Mouse (Mus musculus) adrenal gland (tissue): Measurements from ENCODE around the gene Trim62.

Source experiments
- intact Hi-C: fragments of 180-260 bp; cut with DNase I; formaldehyde crosslinking; loops from one replicate; pipeline ENCODE4 v1.15.1; 2025

Gene Trim62

GRCm38 (mm10) chr4:128908586-128909377, 25.4 kb downstream of the Trim62 start:
- intact Hi-C loops: loop anchor here (5.0 kb wide), 1 partner anchor 179 kb away; no protein-coding TSS in a partner anchor

DNA sequence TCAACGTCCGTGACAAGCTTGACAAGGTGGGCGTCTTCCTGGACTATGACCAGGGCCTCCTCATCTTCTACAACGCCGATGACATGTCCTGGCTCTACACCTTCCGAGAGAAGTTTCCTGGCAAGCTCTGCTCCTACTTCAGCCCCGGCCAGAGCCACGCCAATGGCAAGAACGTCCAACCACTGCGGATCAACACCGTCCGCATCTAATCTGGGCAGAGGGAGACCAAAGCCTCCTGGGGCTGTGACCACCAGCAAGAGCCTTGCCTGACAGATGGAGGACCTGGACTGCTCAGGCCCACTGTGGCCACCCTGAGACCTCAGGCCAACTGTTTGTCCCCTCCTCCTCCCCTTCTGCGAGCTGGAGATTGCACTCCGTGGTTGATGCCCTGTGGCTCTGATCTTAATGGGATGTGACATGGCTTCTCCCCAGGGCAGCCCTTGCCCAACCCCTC, 26.0 kb downstream of the Trim62 start:
- intact Hi-C loops: loop anchor here (5.0 kb wide), 1 partner anchor 178 kb away; no protein-coding TSS in a partner anchor

GRCm38 (mm10) chr4:128910276-128911063, 27.1 kb downstream of the Trim62 start:
- intact Hi-C loops: no loop called here

DNA sequence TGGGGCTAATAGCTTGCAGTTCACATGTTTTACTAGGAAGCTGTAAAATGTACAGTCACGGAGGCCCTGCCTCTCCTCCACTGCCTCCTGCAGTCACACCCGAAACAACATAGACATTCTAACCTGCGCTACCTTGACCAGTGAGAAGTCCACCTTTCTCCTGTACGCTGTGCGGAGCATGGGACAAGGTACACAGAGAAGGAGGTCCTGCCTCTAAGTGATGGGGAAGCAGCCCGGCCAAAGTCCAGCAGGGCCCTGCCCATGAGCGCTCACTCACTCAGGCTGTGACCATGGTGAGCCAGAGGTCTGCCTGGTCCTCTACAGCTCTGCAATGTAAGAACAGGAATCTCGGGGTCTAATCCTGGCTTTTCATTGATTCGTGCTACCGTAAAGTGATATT, 28.7 kb downstream of the Trim62 start:
- intact Hi-C loops: no loop called here

DNA sequence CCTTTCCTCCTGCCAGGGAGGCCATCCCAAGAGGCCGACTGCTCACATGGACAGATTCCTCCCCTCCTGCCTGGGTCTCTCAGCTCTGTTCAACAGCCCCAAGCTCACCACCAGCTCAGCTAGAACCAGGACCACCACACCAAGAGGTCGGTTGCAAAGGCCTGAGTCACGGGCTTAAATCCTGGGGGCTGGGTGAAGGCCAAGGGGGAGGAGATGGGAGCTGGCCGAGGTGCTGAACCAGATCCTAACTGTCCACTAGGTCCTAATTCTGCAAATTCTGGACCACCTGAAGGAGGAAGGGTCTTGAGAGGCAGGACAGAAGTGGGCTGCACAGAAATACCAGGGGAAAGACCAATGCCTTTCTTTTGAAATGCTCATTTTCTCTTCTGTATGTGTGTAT, 30.4 kb downstream of the Trim62 start:
- intact Hi-C loops: no loop called here

- intact Hi-C loops: no loop called here
Measured at GRCm38 (mm10) chr4:128917119-128917518, 33.7 kb downstream of the Trim62 start.

DNA sequence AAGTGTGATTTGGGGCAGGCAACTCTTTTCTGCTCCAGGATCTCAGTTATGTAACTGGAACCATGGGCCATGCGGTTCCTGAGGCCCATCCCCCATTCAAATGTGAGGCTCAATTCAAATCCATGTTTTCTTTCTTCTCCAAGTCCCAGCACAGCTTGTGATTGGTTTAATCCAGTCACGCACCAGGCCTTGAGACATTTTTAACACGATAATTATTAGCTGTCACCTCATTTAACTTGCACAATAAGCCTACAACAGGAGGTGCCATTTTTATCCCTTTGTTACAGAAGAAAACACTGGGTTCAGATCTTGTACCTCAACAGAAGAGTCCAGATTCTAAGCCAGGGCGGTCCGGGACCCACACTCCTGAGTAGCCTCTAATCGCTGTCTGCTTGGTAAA, 34.4 kb downstream of the Trim62 start:
- intact Hi-C loops: no loop called here

GRCm38 (mm10) chr4:128918187-128918586, 34.8 kb downstream of the Trim62 start:
- intact Hi-C loops: no loop called here

DNA sequence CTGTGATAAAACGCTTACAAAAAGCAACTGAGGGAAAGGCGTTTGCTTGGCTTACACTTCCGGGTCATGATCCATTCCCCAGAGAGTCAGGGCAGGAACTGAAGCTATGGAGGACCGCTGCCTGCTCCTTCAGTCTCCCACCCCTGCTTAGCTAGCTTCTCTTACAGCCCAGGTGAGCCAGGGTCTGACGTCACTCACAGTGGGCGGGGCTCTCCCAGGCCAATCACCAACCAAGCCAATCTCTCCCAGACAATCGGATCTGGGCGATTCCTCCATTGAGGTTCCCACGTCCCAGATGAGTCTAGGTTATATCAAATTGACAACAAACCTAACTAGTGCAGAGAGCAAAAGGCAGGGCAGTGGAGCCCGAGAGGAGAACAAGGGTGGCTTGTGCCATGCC, 35.7 kb downstream of the Trim62 start:
- intact Hi-C loops: no loop called here

- intact Hi-C loops: no loop called here
Measured at GRCm38 (mm10) chr4:128923603-128924002, 40.2 kb downstream of the Trim62 start.

DNA sequence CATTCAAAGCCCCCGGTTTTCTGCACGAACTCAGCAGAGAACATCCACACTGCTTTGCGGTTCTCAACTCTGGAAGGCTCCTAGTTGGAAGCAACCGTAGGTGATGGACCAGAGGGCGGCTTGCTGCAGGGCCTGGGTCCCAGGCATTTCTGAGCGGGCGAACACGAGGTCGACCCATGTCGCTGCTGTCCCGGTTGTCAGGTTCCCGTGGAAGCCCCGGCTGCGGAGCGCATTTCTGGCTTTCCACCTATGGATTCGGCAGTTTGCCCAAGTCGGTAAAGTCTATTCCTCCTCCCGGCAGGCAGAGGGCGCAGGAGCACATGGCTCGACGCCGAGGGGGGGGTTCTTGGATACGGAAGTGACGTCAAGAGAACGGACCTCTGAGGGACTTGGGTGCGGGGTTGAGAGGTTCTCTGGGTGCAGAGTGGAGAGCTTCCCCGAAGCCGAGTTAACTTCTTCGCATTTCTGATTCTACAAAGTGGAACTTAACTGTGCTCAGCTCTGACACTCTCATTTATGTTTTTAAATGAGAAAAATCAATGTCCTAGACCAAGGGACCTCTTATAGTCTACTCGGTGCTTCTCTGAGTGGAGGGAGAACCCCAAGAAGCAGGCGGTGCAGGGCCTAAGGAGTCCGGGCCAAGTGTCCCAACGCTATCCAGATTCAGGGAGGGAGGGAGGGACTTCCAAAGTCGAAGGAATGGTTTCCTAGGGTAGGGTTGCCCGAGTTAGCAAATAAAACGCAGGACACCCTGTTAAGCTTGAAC, 41.6 kb downstream of the Trim62 start:
- intact Hi-C loops: no loop called here

- intact Hi-C loops: no loop called here
Measured at GRCm38 (mm10) chr4:128932783-128933182, 49.4 kb downstream of the Trim62 start.

GRCm38 (mm10) chr4:128935595-128935994, 52.2 kb downstream of the Trim62 start:
- intact Hi-C loops: no loop called here

GRCm38 (mm10) chr4:128942346-128942745, 59.0 kb downstream of the Trim62 start:
- intact Hi-C loops: no loop called here

GRCm38 (mm10) chr4:128946736-128947135, 63.4 kb downstream of the Trim62 start:
- intact Hi-C loops: no loop called here

GRCm38 (mm10) chr4:128947326-128947933, 64.0 kb downstream of the Trim62 start:
- intact Hi-C loops: no loop called here

- intact Hi-C loops: no loop called here
Measured at GRCm38 (mm10) chr4:128948137-128948674, 64.8 kb downstream of the Trim62 start.

GRCm38 (mm10) chr4:128949470-128950005, 66.2 kb downstream of the Trim62 start:
- intact Hi-C loops: no loop called here

GRCm38 (mm10) chr4:128950461-128950860, 67.1 kb downstream of the Trim62 start:
- intact Hi-C loops: no loop called here

DNA sequence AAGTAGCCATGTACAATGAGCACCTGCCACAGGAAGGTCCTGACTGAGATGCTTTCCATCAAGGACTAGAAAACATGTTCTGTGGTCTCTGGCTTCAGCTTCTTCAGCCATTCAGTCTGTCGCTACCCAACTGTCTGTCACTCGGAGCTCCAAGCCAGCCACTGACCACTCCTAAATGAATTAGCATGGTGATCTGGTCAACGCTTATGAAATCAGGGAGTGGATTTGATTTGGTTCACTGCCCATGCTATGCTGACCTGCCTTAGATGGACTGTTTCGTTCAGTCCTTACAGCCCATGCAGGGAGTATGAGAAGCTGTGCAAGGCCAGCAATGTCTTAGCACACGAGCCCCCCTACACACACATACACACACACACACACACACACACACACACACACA, 70.5 kb downstream of the Trim62 start:
- intact Hi-C loops: no loop called here
